Mouse (Mus musculus): ENCODE measurements around the gene Egf. TPM values are rescaled to one million over a fixed set of nuclear protein-coding genes. Genes with fewer than 3 reads are reported as not detected.

The Egf gene
- polyA plus RNA-seq, 1 experiment = 3.5 TPM

GRCm38 (mm10) chr3:129647312-129647711 lies 107.8 kb downstream of the Egf start:
- Histone ChIP-seq H3K4me3 (ENCODE audit: insufficient read depth, low read length) (no peak overlapping the region), H3K4me1 (ENCODE audit: control insufficient read depth, insufficient read depth, low read length) (0 out of 2 replicates have a peak, but pooled peaks cover 1% of the 10 kb centered on the region), H3K27ac (ENCODE audit: insufficient read depth, low read length) (no peak overlapping the region)
- no peak for TF ChIP-seq CTCF (IDR thresholded peaks at IDR 0.05; ENCODE audit: extremely low read depth, insufficient read depth, low read length)
- TF ChIP-seq POLR2A (IDR thresholded peaks at IDR 0.05; ENCODE audit: extremely low read depth, insufficient read depth, low read length) = no peak

- H3K4me3 ChIP-seq (ENCODE audit: insufficient read depth, low read length) = no peak overlapping the region
- TF ChIP-seq POLR2A (IDR thresholded peaks at IDR 0.05; ENCODE audit: extremely low read depth, insufficient read depth, low read length) (no peak), CTCF (IDR thresholded peaks at IDR 0.05; ENCODE audit: extremely low read depth, insufficient read depth, low read length) (no peak)
- H3K4me1 ChIP-seq (ENCODE audit: control insufficient read depth, insufficient read depth, low read length) = peaks cover 4% of the 10 kb centered on the region
- no peak overlapping the region for H3K27ac ChIP-seq (ENCODE audit: insufficient read depth, low read length)
These were observed 108.3 kb downstream of the Egf start for GRCm38 (mm10) chr3:129646781-129647180.

- H3K4me3 ChIP-seq (ENCODE audit: insufficient read depth, low read length) = no peak overlapping the region
- peaks cover 15% of the 10 kb centered on the region for H3K4me1 ChIP-seq (ENCODE audit: control insufficient read depth, insufficient read depth, low read length)
- TF ChIP-seq POLR2A (IDR thresholded peaks at IDR 0.05; ENCODE audit: extremely low read depth, insufficient read depth, low read length) (no peak), CTCF (IDR thresholded peaks at IDR 0.05; ENCODE audit: extremely low read depth, insufficient read depth, low read length) (no peak)
- no peak overlapping the region for H3K27ac ChIP-seq (ENCODE audit: insufficient read depth, low read length)
These were observed 109.7 kb downstream of the Egf start for GRCm38 (mm10) chr3:129645409-129645808.

- H3K4me1 ChIP-seq (ENCODE audit: control insufficient read depth, insufficient read depth, low read length) = peaks cover 16% of the 10 kb centered on the region
- H3K4me3 ChIP-seq (ENCODE audit: insufficient read depth, low read length) = no peak overlapping the region
- 0 out of 2 replicates have a peak overlapping the region, but pooled peaks have one; percentile 79 for H3K27ac ChIP-seq (ENCODE audit: insufficient read depth, low read length)
- TF ChIP-seq POLR2A (IDR thresholded peaks at IDR 0.05; ENCODE audit: extremely low read depth, insufficient read depth, low read length) (no peak), CTCF (IDR thresholded peaks at IDR 0.05; ENCODE audit: extremely low read depth, insufficient read depth, low read length) (no peak)
These were observed 113.5 kb downstream of the Egf start for GRCm38 (mm10) chr3:129641621-129642020.

- Histone ChIP-seq H3K4me1 (ENCODE audit: control insufficient read depth, insufficient read depth, low read length) (peaks cover 16% of the 10 kb centered on the region), H3K4me3 (ENCODE audit: insufficient read depth, low read length) (no peak overlapping the region), H3K27ac (ENCODE audit: insufficient read depth, low read length) (peak overlapping the region; percentile 79; the same call in 1 of the 2 replicates)
- TF ChIP-seq CTCF (IDR thresholded peaks at IDR 0.05; ENCODE audit: extremely low read depth, insufficient read depth, low read length) = no peak
- no peak for TF ChIP-seq POLR2A (IDR thresholded peaks at IDR 0.05; ENCODE audit: extremely low read depth, insufficient read depth, low read length)
These were observed 114.7 kb downstream of the Egf start for GRCm38 (mm10) chr3:129640211-129641000.

GRCm38 (mm10) chr3:129639701-129640100 lies 115.4 kb downstream of the Egf start:
- no peak for TF ChIP-seq POLR2A (IDR thresholded peaks at IDR 0.05; ENCODE audit: extremely low read depth, insufficient read depth, low read length)
- TF ChIP-seq CTCF (IDR thresholded peaks at IDR 0.05; ENCODE audit: extremely low read depth, insufficient read depth, low read length) = no peak
- Histone ChIP-seq H3K27ac (ENCODE audit: insufficient read depth, low read length) (peak overlapping the region; percentile 57; the same call in 1 of the 2 replicates), H3K4me1 (ENCODE audit: control insufficient read depth, insufficient read depth, low read length) (peaks cover 16% of the 10 kb centered on the region), H3K4me3 (ENCODE audit: insufficient read depth, low read length) (no peak overlapping the region)

- H3K27ac ChIP-seq (ENCODE audit: insufficient read depth, low read length) = no peak overlapping the region
- H3K4me1 ChIP-seq (ENCODE audit: control insufficient read depth, insufficient read depth, low read length) = peaks cover 15% of the 10 kb centered on the region
- no peak for TF ChIP-seq POLR2A (IDR thresholded peaks at IDR 0.05; ENCODE audit: extremely low read depth, insufficient read depth, low read length)
- no peak for TF ChIP-seq CTCF (IDR thresholded peaks at IDR 0.05; ENCODE audit: extremely low read depth, insufficient read depth, low read length)
- H3K4me3 ChIP-seq (ENCODE audit: insufficient read depth, low read length) = no peak overlapping the region
These were observed 117.7 kb downstream of the Egf start for GRCm38 (mm10) chr3:129637446-129637845.

- Histone ChIP-seq H3K27ac (ENCODE audit: insufficient read depth, low read length) (no peak overlapping the region), H3K4me3 (ENCODE audit: insufficient read depth, low read length) (no peak overlapping the region), H3K4me1 (ENCODE audit: control insufficient read depth, insufficient read depth, low read length) (no peaks in the 10 kb centered on the region)
- TF ChIP-seq CTCF (IDR thresholded peaks at IDR 0.05; ENCODE audit: extremely low read depth, insufficient read depth, low read length) (peak; percentile 48; the same call in 1 of the 2 replicates), POLR2A (IDR thresholded peaks at IDR 0.05; ENCODE audit: extremely low read depth, insufficient read depth, low read length) (no peak)
These were observed 120.7 kb downstream of the Egf start for GRCm38 (mm10) chr3:129634260-129634901.

GRCm38 (mm10) chr3:129633518-129633917 lies 121.6 kb downstream of the Egf start:
- Histone ChIP-seq H3K4me3 (ENCODE audit: insufficient read depth, low read length) (no peak overlapping the region), H3K4me1 (ENCODE audit: control insufficient read depth, insufficient read depth, low read length) (no peaks in the 10 kb centered on the region), H3K27ac (ENCODE audit: insufficient read depth, low read length) (no peak overlapping the region)
- no peak for TF ChIP-seq CTCF (IDR thresholded peaks at IDR 0.05; ENCODE audit: extremely low read depth, insufficient read depth, low read length)
- TF ChIP-seq POLR2A (IDR thresholded peaks at IDR 0.05; ENCODE audit: extremely low read depth, insufficient read depth, low read length) = no peak

Measured in cortical plate, adult 2 months (tissue).